Mouse (Mus musculus) lung, postnatal 36 days (tissue): ENCODE measurements at regions not wholly inside any gene's neighbourhood (a gene's known extent, or its start where the extent isn't known, plus 50 kb on each side); places are given as distances from the start of the nearest gene placed in this dataset.

Experiments used
- DNase-seq: peaks from one replicate; pipeline ENCODE4 v3.0.0; 2022; ENCODE audit warnings: mixed read lengths

- DNase-seq: peak; percentile 1
Measured at GRCm38 (mm10) chr1:169046791-169047525, 484.3 kb downstream of the Nuf2 start.

- DNase-seq: no peak
Measured at GRCm38 (mm10) chr1:169033517-169033916, 497.7 kb downstream of the Nuf2 start.

DNA sequence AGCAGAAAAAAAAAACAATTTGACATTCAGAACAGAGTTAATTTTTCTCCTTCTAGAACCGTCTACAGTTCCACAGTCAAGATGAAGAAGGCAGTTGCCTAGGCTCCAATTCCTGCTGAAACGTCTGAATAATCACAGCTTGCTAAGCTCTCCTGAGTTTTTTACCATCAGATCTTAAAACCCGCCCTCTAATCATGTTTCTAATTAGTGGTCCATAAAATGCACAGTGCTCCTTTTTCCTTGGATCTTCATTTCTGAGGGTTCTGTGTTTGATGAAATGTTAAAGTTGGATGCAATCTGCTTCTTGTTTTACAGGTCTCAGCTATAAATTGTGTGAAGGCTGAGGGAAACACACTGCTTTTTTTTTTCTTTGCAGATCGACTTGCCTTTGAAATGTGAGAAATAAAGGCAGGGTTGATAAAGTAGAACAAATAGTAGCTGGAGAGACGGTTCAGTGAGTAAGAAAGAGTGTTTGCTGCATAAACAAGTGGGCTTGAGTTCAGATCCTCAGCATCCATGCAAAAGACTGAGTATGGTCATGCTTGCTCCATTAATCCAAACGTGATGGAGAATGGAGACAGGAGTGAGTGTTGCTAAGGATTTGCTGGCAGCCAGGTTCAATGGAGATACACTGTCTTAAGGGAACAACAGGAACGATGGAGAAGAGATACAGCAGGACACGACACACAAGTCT, 499.3 kb downstream of the Nuf2 start:
- no peak for DNase-seq

GRCm38 (mm10) chr1:169027706-169028105, 503.6 kb downstream of the Nuf2 start:
- DNase-seq: no peak

DNA sequence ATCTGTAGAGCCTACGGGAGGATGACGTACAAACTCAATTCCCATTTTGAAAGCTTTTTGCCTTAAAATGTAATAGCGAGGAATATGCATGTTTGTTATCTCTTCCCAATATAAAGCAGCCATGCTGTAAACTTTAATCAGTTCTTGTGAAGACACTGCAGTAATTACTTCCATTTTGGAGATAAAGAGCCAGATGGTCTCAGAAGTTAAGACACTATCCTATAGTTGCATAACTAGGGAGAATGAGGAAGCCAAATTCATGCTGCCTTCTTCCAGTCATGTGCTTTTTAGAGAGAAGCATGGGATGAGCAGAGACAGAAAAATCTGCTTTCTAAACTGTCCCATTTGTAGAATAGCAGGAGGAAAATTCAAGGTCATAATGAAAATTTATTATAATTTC, 504.0 kb downstream of the Nuf2 start:
- no peak for DNase-seq

DNA sequence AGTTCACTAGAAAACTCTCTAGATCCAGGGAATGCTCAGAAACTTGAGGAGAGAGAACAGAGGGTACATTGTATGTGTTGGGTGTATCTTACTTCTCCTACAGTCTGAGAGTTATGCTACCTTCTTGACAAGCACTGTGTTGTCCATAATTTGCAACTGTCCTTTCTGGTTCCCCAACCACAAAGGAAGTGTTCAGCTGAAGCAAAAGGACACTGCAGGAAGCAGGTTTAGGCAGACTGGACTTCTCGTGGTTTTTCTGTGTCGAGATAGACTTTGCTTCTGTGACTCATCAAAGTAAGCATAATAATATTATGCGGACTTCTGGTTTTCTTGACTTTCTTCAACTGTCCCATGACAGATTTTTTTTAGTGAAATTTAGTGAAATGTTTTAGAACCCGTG, 506.7 kb downstream of the Nuf2 start:
- DNase-seq: no peak

GRCm38 (mm10) chr1:168991506-168992244, 539.6 kb downstream of the Nuf2 start:
- DNase-seq: no peak

- no peak for DNase-seq
Measured at GRCm38 (mm10) chr1:168975037-168975698, 543.1 kb upstream of the Pbx1 start.

DNA sequence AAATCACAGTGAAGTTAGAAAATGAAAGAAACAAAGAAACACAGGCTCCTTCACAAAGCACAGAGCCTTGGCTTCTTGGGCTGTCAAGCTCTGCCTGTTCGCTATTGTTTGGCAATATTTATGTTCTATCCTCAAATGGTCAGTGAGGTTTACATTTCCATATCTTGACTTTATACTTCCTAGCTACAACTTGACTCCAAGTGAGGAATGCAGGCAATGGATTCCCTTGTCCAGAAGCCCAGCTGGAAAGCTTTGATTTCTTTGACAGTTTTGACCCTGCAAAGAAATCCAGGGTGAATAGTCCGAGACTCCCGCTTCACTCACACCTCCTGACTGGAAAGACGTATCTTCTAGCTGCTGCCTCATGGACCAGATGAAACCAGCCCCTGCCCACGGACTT, 537.3 kb upstream of the Pbx1 start:
- peak; percentile 5 for DNase-seq

DNA sequence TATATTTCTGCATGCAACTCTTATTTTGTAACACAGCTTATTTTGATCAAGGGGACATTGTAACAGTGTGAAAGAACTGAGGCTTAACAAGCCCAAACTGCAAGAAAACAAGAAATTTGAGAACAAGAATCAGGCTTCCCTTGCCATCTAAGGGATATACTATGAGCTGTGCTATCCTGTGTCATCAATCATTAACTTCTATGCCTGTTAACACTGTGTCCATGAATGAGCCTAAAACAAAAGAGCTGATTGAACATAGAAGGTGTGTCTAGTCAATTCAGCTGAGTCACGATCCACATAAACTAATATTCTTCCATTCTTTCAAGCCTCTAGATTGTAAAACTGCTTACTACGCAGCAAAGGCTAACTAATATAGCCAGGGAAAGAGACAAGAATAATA, 535.3 kb upstream of the Pbx1 start:
- DNase-seq: no peak

GRCm38 (mm10) chr1:168964467-168964904, 532.4 kb upstream of the Pbx1 start:
- DNase-seq: no peak

- DNase-seq: no peak
Measured at GRCm38 (mm10) chr1:168950947-168951346, 518.9 kb upstream of the Pbx1 start.

GRCm38 (mm10) chr1:168924100-168924815, 492.2 kb upstream of the Pbx1 start:
- DNase-seq: no peak

GRCm38 (mm10) chr1:168918331-168919076, 486.4 kb upstream of the Pbx1 start:
- no peak for DNase-seq

DNA sequence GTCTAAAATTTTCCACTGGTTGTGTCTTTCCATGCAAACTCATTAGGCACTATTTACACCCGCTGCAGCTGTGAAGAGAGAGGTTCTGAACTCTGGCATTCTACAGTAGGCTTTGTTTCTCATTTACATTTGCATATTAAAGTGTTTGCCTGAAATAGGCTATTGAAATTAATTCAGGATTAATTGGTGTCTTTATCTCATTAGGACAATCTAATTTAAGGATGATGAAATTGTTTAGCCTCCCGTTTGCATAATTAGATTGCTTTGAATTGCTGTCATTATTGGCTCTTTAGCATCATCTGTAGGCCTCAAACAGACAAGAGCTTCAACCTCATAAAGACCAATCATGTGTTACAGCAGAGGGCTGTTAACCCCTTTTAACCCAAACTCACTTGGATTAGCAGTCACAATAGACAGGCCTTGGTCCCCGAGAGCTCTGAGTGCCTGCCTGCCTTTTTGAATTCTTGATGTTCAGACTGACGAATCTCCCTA, 476.7 kb upstream of the Pbx1 start:
- DNase-seq: no peak

GRCm38 (mm10) chr1:168908192-168908591, 476.1 kb upstream of the Pbx1 start:
- DNase-seq: no peak

DNA sequence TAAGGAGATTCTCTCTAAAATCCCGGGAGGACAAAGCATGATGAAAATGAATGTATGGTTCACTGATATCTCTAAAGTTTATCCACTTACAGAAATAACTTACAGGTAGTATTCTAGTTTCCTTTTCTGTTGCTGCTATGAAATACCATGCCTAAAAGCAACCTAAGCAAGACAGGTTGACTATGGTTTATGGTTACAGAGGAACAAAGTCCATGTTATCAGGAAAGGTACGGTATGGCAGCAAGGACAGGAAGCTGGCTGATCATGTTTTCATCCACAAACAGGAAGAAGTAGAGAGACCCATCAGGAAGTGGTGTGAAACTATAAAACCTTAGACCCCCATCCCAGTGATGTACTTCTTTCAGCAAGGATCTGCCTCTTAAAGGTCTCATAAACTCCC, 466.4 kb upstream of the Pbx1 start:
- no peak for DNase-seq

GRCm38 (mm10) chr1:168861577-168861976, 429.5 kb upstream of the Pbx1 start:
- DNase-seq: no peak

DNA sequence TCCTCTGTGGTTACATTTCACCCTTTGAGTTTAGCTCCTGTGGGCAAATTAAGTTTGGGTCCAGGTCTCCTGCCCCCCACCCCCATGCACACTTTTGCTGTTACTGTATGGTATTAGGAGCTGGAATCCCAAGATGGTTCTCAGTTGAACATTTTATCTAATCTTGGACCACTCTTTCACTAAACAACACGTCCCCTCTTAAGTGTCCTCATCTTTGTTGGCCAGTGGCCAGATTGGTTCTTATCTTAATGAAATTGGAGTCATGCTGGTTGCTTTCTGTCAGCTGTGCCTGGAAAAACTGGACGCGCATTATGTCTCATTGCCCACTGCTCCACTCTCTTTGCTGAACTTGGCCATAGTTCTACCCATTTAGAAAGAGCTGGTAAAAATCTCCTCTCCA, 391.1 kb upstream of the Pbx1 start:
- DNase-seq: peak; percentile 2

GRCm38 (mm10) chr1:168818381-168818780, 386.3 kb upstream of the Pbx1 start:
- DNase-seq: no peak

DNA sequence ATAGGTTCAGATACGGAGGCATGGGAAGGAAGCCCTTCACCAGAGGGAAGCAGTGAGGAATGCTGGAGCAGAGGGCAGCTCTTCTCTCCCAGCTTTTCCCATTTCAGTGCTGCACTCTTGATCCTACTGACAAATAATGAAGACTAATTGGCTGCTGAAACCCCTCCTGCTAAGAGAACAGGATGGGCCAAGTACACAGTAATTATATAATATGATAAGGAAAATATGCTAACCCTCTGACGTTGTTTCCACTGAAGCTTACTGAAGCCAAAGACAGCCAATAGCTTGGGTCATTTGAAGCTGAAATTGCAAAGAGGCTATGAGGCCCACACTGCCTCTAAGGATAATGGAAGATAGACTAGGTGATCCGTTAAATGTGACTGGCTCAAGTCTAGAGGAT, 375.0 kb upstream of the Pbx1 start:
- no peak for DNase-seq

DNA sequence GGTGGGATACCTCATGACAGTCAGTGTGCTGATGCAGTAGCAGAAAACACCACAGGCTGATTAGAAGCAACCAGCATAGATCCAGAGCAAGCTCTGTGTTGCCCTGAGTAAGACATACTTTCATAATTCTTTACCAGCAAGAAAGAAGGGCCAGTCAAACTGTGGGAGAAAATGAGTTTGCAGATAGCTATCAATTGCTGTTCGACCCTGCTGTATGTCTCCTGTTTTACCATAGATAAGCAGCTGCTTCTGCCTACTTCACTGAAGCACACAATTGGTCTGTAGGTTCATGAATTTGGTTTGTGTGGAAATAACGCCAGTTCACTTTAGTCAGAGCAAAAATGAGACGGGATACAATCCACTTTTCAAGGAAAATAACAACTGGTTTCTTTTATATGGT, 373.4 kb upstream of the Pbx1 start:
- no peak for DNase-seq
